Mouse (Mus musculus): ENCODE measurements around the gene Ada. TPM values are rescaled to one million over a fixed set of nuclear protein-coding genes. Genes with fewer than 3 reads are reported as not detected.

Ada gene
- total RNA-seq, 2 experiments from 2014 or later = 1.0 to 1.9 TPM

DNA sequence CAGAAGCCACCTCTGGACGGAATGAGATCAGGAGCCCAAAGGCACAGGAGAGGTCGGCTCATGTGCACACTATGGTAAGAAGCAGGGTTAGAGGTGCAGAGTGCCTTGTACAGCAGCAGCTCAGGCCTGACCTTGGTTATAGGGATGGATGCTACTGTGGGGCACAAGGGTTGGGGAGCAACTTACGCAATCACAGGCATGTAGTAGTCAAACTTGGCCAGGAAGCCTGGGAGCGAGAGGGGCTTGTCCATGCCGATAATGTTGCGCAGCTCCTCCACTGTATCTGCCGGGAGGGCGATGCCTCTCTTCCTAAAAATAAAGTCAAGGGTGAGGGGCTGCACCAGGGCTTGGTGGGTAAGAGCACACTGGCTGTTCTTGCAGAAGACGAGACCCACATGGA is 14.9 kb downstream of the Ada start:
- DNase-seq (ENCODE audit: low spot score in 2 of 2) = no peak

DNA sequence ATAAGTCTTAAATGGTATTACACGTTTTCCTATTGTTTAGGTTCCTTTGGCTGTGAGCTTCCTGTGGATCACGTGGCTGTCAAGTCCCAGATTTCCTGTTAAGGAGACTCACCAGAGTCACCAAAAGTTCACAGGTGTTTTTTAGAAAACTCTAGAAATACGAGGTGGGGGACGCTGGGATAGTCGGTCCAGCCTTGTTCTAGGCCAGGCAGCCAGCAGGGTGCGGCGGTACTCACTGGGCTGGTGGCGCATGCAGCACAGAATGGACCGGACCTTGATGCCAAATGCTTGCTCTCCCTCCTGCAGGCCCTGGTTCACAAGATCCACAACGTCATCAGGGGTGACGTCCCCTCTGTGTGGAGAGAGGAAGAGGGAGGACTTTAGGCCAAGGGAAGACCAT is 18.0 kb downstream of the Ada start:
- no peak for DNase-seq (ENCODE audit: low spot score in 2 of 2)

- DNase-seq (ENCODE audit: low spot score in 2 of 2) = no peak
Observed at GRCm38 (mm10) chr2:163728300-163728699, 21.7 kb downstream of the Ada start.

DNA sequence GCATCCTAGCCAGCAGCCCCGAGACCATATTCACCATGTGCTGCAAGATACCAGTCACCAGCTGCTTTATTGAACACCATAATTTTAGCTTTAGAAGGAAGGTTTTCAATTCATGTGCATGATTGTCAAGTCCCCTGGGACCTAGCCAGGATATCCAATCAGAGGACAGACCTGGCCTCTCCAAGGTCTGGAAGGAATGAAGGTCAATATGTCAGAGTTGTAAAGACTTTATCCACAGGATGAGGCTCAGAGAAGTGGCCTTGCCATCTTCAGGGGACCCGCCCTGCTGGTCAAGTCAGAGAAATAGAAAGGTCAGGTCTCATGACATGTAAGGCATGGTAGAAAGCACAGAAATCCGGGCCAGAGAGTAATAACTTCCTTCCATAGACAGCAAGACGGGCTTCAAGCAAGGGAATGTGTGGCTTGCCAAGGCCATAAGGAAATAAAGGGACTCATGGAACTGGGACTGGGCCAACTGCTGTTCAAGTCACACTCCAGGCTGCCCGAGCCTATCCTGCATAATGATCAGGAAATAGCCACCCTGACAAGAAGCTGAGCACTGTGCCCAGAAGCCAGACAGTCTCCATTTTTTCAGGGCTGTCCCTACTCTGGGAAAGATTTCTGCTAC is 23.2 kb downstream of the Ada start:
- no peak for DNase-seq (ENCODE audit: low spot score in 2 of 2)

DNA sequence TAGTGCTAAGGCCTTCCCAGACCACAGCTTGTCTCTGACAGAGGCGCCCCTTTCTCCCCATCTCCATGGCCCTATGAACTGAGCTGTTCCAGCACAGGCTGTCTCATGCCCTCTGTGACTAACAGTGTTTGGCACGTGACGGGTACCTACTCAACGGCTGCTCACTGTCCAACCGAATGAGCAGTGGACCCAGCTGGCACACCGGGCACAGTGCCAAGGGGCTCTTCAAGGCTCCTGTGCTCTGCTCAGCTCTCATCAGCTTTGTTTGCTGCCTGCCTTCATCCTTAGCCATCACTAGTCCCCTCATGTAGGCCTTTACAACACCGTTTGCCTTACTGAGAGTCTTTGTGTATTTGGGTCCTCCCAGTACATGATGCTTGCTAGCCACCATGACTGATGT is 27.5 kb downstream of the Ada start:
- peak; percentile 43 to 79 for DNase-seq (ENCODE audit: low spot score in 2 of 2)

DNA sequence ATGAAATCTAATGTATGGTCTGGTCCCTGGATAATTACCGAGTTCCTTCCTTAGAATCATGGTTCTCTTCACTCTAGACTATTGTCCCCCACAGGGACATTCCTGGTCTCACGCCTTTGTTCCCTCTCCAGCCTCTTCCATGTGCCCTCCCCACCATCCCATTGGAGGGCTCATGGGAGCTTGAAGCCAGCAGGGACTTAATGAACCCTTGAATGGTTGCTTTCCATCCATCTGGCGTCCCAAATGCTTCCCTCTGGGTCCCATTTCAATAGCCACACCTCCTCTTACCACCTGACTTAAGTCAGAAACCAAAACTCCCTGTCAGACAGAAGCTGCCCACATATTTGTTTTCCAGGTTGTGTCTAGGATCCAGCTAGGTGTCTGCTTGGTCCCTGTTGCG is 30.4 kb downstream of the Ada start:
- peak in 1 of 2 experiments; percentile 46 for DNase-seq (ENCODE audit: low spot score in 2 of 2)

DNA sequence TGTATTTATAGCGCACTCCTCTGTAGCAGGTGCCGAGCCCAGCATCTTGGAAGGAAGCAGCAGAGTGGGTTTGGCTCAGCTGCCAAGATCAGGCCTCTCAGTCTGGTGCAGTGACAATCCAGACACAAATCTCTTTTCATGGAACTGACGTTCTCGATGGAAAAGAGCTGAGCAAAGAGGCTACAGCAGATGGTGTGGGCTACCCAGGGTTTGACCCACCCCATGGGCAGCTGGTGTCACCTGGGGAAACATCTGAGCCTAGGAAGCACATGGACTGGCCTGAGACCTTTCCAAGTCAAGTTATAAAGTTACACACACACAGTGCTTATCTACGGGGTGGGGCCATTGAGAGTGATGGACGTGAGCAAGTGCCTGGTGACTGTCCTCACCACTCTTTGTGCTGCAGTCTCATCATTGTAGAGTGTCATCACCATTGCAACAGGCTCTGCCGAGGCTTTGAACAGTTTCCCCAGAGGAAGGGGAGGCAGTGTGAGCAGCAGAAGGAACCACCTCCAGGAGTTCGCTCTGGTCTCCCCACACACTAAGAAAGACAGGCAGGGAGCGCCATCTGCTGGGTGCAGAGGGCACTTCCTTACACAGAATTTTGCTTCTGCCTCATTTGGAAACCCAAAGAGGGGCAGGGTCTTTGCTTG is 31.0 kb downstream of the Ada start:
- peak; percentile 72 to 88 for DNase-seq (ENCODE audit: low spot score in 2 of 2)

DNA sequence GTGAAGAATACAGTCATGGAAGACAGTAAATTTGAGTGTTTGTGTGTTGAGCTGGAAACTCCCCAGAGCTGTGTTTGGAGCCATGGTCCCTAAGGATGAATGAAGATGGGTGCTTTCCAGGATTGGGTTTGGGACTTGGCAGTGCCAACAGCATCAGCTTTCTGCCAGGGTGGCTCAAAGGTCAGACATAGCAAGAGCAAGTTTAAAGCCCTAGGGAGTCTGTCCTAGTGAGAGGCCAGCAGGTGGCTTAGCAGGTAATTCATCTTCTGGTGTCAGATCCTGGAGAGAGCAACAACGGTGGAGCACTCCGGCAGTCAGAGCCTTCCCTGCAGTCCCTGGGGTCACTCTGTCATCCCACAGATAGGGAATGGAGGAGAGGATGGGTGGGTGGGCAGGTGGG is 31.5 kb downstream of the Ada start:
- no peak for DNase-seq (ENCODE audit: low spot score in 2 of 2)

DNA sequence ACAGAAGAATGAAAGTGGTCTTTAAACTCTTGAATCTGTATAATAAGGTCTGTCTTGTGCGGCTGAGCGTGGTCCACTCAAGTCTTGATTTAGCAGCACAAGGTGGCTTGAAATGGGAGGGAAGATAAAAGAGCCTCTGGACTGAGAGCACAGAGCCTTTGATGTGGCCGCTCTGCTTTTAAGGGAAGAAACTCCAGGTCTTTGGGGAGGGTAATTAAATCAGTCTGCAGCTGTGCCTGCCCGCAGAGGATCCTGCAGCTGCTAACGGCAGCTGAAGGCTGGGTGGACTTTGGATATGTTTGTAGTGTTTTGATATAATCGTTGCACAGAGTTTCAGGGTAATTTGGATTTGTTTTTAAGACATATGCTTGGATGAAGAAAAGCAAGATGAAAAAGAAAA is 33.2 kb downstream of the Ada start:
- no peak for DNase-seq (ENCODE audit: low spot score in 2 of 2)

- no peak for DNase-seq (ENCODE audit: low spot score in 2 of 2)
Observed at GRCm38 (mm10) chr2:163716448-163716847, 33.6 kb downstream of the Ada start.

GRCm38 (mm10) chr2:163713340-163713739 is 36.7 kb downstream of the Ada start:
- DNase-seq (ENCODE audit: low spot score in 2 of 2) = no peak

- no peak for DNase-seq (ENCODE audit: low spot score in 2 of 2)
Observed at GRCm38 (mm10) chr2:163712874-163713273, 37.2 kb downstream of the Ada start.

DNA sequence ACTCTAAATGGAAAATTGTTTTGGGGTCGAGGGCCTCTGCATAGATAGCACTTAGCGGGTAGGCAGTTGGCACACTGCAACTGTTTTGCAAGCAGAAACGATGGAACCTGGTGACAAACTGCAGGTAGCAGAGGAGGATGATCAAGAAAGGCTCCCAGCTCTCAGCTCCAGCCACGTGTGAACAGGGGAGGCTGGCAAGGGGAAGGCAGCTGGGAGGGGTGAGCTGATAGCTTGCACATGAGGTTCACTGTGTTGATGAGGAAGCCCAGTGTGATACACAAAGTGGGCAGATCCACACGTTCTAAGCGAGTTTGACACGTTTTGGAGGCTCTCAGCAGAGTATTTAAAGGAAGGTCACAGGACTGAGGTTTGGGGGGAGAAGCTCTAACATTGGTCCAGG is 37.6 kb downstream of the Ada start:
- DNase-seq (ENCODE audit: low spot score in 2 of 2) = no peak

- peak in 1 of 2 experiments; percentile 33 for DNase-seq (ENCODE audit: low spot score in 2 of 2)
Observed at GRCm38 (mm10) chr2:163711368-163711868, 38.6 kb downstream of the Ada start.

DNA sequence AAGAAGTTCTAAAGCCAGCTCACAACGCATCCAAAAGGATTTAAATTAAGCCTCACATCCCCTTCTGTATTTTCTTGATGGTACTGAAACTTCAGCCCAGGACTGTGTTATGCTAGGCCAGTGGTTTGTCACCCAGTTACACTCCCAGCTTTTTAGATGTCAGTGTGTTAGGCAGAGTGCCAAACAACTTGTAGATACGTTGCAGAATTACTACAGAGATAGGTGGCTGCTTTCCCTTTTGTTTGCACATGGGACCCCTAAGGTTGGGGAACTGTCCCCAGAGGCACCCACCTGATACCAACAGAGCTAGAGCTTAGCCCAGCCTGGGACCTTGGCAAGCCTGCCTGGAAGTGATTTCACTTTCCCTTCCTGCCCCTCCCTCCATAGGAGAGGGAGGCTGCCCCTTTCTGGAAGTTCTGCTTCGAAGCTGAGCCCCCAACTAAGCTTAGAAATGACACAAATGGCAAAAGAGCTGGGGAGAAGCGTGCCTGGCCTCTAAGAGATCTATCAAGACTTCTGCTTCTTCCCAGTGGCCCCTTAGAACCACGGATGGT is 39.4 kb downstream of the Ada start:
- no peak for DNase-seq (ENCODE audit: low spot score in 2 of 2)

- DNase-seq (ENCODE audit: low spot score in 2 of 2) = no peak
Observed at GRCm38 (mm10) chr2:163710000-163710399, 40.0 kb downstream of the Ada start.

DNA sequence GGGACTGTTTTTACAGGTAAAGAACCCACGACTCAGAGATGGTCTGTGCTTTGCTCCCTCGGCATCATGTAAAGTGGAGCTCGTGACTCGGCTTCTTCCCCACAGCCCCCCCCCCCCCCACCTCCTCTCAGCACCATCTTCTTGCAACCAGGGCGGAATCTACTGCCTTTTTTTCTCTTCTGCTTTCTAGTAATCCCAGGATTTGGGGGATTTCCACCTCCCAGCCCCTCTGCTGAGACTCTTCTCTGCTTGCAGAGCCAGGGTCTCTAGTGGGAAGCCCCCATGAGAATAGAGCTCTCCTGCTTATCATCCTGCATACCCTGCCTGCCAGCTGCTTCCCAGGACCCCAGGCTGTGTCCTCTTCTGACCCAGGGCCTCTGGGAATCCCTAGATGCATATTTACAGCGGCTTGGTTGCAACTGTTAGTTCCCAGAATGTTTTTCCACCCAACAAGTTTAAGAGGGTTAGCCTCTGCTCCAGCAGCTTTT is 41.2 kb downstream of the Ada start:
- DNase-seq (ENCODE audit: low spot score in 2 of 2) = no peak

- no peak for DNase-seq (ENCODE audit: low spot score in 2 of 2)
Observed at GRCm38 (mm10) chr2:163708321-163708720, 41.7 kb downstream of the Ada start.

GRCm38 (mm10) chr2:163703599-163704260 is 46.3 kb downstream of the Ada start:
- DNase-seq (ENCODE audit: low spot score in 2 of 2) = peak in 1 of 2 experiments; percentile 46

GRCm38 (mm10) chr2:163702921-163703320 is 47.1 kb downstream of the Ada start:
- DNase-seq (ENCODE audit: low spot score in 2 of 2) = no peak

DNA sequence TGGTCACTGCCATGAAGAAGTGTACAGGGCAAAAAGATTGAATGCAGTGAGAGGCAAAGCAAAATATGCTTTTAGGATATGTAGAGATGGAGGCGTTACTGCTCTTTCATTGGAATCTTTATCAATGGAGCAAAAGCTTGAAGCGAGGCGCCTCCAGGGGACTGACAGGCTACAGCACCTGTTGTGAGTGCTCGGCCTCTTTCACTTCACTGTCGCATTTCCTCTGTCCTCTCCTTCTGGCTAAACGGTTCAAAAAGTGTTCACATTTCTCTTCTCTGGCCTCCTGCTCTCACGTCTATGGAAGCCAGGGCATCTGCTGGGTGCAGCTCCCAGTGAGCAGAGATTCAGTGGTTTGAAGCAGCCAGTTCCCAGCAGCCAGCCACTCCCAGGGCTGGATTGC is 47.6 kb downstream of the Ada start:
- DNase-seq (ENCODE audit: low spot score in 2 of 2) = no peak
